Mouse (Mus musculus): ENCODE data around the gene Naa20.
"Not testable (repeated sequence)": the region's sequence is repeated elsewhere in the genome, so short reads cannot be mapped to it uniquely, and the experiment has no call there.

Gene Naa20

GRCm38 (mm10) chr2:145884913-145885785 is 16.8 kb upstream of the Naa20 start:
- DNase-seq (ENCODE audit: low spot score) = no peak

- DNase-seq (ENCODE audit: low spot score) = peak; percentile 56
Measured at GRCm38 (mm10) chr2:145887937-145888765, 13.7 kb upstream of the Naa20 start.

DNA sequence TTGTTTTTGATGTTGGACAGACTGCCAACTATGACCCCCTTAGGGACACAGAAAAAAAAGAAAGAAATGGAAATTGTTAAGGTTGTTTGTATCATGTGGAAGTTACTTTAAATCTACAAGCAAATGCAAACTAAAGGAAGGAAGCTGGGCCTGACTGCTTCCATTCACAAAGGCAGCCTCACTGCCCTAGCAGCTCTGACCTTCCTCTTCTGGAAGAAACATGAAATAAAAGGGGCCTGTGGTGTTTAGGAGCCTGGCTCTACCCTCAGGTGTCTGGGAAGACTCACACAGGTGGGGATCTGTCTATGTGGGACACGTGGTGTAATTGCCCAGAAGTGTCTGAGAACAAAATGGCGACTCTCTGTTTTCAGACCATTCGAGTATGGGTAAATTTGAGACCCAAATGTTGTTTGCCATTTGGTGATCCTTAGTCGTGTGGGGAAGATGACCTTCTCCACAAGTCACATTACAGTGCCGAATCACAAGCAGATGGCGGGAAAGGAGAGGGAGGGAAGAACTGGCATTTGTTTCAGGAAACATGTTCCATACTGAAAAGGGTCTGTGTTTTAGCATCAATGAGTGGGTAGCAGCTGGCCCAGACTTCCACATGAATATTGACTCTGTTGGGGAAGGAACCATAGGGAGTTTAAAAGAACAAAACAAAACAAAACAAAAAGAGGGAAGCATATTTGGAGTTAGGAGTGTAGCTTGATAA is 13.0 kb upstream of the Naa20 start:
- no peak for DNase-seq (ENCODE audit: low spot score)

- DNase-seq (ENCODE audit: low spot score) = no peak
Measured at GRCm38 (mm10) chr2:145890571-145890970, 11.3 kb upstream of the Naa20 start.

DNA sequence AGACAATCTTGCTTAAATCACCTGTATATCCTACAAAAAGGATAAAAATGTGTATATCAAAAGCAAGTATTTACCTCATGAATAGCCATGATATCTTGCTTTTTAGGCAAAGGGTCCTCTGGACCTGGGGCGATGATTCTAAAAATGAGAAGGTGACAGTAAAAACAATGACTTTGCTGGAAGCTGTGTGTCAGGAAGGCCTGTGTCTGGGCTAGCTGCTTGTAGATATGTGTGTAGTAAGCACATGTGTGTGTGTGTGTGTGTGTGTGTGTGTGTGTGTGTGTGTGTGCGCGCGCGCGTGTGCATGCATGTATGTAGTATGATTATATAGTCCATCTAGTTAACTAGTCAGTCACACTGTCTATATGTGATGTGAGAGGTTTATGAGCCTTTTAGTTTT is 8.1 kb upstream of the Naa20 start:
- no peak for DNase-seq (ENCODE audit: low spot score)

DNA sequence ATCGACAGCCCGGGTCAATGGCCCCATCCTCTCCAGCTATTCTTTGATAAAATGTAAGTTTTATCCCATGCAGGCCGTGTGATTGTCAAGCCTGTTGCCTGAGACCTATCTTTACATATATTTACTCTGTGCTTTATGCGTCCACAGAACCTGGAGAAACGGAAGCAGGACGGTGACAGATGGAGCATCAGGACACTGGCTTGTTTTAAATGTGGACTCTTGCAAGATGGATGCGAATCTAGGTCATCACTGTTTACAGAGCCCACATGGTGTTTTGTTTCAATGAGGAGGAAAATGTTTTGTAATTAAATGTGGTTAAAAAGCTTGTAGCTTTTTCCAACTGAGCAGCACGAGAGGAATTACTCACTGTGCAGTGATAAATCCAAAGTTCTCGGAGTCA is 3.8 kb upstream of the Naa20 start:
- DNase-seq (ENCODE audit: low spot score) = no peak

GRCm38 (mm10) chr2:145900318-145900717 is 1.6 kb upstream of the Naa20 start:
- not testable (repeated sequence) for DNase-seq (ENCODE audit: low spot score)

DNA sequence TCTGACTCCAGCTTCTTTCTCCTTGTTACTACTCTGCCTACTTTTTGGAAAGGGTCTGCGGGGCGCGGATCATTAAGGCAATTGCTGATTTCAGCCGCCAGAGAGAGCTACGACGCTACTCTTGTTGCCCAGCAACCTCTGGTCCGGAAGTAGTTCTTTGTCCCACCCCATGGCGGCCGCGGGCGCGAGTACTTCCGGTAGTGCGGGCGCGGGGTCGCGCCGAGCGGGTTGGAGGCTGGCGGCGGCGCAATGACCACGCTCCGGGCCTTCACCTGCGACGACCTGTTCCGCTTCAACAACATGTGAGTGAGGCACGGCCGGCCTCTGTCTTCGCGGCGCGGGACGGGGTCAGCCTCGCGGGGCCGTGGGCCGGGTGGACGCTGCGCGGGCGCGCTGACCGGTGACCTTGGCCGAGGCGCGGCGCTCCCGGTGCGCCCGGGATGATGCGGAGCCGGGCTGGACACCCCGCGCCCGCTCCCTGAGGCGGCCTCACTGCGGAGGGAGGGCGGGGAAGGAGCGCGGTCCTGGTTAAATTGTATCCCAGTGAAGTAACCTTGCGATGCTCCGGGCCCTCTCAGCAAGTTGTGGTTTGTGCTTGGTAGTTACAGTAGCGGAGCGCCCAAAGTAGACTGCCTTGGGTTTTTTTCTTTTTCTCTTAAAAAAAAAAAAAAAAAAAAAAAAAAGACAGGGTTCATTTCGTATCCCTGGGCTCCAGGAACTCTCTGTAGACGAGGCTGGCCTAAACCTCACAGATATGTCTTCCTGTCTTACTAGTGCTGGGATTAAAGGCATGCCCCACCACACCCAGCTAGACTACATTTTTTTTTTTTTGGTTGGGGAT is 1.4 kb downstream of the Naa20 start:
- DNase-seq (ENCODE audit: low spot score) = peak; percentile 88

DNA sequence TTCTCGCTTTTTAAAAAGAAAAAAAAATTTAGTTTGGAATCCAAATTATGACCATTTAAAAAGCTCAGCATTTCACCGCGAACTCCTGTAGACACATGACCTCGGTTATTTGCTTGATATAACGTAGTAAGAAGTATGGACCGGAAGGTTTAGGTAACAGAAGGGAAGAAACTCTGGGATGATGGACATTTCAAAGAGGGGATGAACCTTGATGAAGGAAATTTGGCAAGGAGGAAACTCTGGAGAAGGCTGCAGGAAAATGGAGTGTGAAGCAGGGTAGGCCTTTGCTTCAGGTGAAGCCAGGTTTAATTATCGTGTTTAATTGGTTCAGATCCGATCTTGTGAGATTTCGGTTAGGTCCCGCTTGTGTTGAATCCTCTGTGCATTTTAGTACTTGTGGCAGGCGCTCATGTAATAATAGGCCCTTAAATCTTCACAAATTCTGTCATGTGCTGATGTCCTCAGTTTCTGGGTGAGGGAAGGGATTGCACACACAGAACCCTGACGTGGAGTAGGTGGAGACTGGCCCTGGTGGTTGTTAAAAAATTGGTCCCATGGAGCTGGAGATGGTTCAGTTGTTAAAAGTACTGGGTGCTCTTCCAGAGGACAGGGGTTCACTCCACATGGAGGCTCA is 2.2 kb downstream of the Naa20 start:
- DNase-seq (ENCODE audit: low spot score) = no peak

DNA sequence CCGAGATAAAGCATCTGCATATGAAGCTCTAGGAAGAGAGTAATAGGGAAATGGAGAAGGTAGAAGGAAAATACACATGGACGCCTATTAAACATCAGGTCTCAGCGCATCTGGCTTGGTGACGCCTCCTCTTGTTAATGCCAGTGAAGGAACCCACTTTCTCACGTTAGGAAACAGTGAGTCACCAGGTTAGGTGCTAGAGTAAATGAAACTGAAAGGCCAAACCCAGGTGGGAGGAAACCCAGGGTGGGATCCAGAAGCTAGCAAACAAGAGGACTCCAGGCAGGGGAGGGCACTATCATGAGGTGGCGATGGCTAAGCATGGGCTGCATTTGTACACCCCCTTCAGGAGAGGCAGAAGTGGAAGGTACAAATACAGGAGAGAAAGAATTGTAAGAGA is 3.3 kb downstream of the Naa20 start:
- DNase-seq (ENCODE audit: low spot score) = no peak

GRCm38 (mm10) chr2:145905884-145906283 is 4.0 kb downstream of the Naa20 start:
- DNase-seq (ENCODE audit: low spot score) = not testable (repeated sequence)

- no peak for DNase-seq (ENCODE audit: low spot score)
Measured at GRCm38 (mm10) chr2:145920941-145921650, 19.2 kb downstream of the Naa20 start.

- DNase-seq (ENCODE audit: low spot score) = peak; percentile 83
Measured at GRCm38 (mm10) chr2:145934339-145935231, 32.7 kb downstream of the Naa20 start, which contains the start of the genes Cfap61 and Crnkl1. Gene Cfap61 (plus strand): TSS chr2:145934784. Gene Crnkl1 (minus strand): TSS chr2:145935014.

DNA sequence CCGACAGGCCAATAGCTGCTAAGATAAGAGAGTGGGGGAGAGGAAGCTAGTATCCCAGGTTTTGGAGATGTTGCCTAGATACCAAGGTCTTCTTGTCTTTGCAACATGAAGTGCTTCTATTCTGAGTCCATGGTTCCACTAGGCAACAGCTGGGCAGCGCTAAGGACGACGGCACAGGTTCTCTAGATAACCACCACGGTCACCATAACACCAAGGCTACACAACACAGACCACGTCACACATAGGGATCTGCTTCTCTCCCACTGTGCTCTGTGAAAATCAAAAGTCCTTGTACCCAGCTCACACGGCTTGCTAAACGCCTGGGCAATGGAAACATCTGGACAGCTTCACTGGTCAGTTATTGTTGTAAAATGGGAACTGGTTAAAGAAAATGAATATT is 35.1 kb downstream of the Naa20 start:
- no peak for DNase-seq (ENCODE audit: low spot score)

DNA sequence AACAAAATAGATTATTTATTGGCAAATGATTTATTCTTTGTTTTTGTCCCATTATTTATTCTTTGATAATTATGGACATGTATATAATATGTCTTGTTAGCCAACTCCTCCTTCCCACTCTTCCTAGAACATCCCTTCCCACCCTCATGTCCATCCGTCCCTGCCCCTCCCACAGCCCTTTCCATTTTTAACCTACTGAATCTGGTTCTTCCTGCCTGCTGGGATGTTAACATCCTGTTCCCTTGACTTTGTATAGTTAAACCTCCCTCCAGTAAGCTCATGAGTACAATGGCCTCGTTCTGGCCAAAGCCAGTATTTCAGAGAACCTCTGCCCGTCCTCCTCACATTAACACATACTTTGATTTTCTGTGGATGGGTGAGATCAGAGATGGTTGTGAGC is 39.5 kb downstream of the Naa20 start:
- no peak for DNase-seq (ENCODE audit: low spot score)

DNA sequence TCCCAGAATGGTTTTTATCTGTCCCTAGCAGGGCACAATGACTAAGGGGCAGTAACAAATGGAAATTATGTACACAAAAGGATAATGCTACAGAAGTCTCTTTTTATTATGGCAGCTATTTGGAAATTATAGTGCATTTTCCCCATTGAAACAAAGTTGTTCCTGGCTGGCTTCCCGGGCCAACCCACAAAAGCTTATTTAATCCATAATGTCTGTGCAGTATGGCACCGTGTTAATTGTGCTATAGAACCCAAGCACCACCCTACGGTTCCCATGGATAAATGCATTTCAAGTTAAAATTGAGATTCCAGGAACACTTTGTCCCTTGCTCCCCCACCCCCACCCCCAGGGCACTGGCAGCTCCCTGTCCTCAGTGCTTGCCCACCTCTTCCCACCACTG is 42.4 kb downstream of the Naa20 start:
- DNase-seq (ENCODE audit: low spot score) = no peak

DNA sequence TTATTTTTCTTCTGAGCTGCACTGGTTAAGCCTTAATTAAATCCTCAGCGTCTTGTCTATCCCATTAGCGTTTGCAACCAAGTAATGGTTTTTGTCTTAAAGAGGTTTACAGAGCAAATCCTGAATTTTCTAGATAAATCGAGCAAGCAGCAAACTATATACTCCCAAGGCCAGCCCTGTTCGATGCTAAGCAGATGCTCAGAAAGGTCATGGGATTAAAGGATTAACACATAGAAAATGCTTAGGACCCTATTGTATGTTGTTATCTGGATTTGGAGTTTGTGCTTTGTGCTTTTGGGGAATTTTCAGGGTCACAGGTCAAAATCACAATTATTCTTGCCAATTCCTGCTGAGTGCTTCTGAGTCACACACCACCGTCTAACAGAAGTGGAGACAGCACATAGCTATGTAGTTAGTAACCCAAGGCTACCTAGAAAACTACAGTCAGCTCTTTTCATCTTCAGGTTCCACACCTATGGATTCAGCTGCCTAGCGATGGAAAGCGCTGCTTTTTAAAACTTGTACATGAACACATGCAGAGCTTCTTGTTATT is 46.6 kb downstream of the Naa20 start:
- DNase-seq (ENCODE audit: low spot score) = no peak

GRCm38 (mm10) chr2:145949475-145950068 is 47.7 kb downstream of the Naa20 start:
- DNase-seq (ENCODE audit: low spot score) = no peak

Data from ovary, postnatal 14 days (tissue).